Mouse (Mus musculus): Measurements from ENCODE around the gene Entr1.

DNA sequence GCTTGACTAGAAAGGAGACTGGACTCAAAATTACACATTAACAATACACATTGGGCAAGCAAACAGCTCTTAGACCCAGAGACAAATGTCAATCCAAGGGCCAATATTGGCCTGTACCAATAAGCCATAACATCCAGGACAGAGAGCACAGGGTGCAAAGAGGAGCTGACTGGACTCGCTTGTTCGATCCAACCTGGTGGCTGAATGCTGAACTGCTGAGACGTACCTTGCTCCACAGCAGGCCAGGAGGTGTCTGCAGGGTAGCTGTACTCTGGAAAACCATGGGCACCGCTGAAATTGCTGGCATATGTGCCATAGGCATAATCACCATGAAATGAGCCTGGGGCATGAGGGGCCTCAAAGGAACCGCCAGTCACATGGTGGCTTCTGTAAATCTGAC, 40.7 kb upstream of the Entr1 start:
- TF ChIP-seq CTCF (IDR thresholded peaks at IDR 0.05; ENCODE audit: low read depth) (no peak), EP300 (IDR thresholded peaks at IDR 0.05; ENCODE audit: low read depth) (no peak)
